Mouse (Mus musculus) G1E (cell line): ENCODE measurements around the gene Actbl2.

Experiments used
- CTCF ChIP-seq: IDR thresholded peaks from 2 replicates; pipeline ENCODE4 v1.5.1; 2012; ENCODE audit warnings: low read depth, low read length, inconsistent platforms, mixed read lengths
- GATA1 ChIP-seq: IDR thresholded peaks from 2 replicates; pipeline ENCODE4 v1.6.1; 2012; ENCODE audit warnings: borderline replicate concordance, low read length, inconsistent platforms, mixed read lengths
- GATA2 ChIP-seq: IDR thresholded peaks from 2 replicates; pipeline ENCODE4 v1.6.1; 2012; ENCODE audit warnings: low read depth, low read length, inconsistent platforms, borderline replicate concordance
- POLR2AphosphoS5 ChIP-seq: IDR thresholded peaks from 2 replicates; pipeline ENCODE4 v1.6.1; 2012; ENCODE audit warnings: low read depth, low read length, inconsistent platforms; ENCODE audit not compliant: insufficient replicate concordance
- TAL1 ChIP-seq: conservative IDR thresholded peaks from 2 replicates; pipeline ENCODE4 v1.6.1; 2012; ENCODE audit warnings: low read depth, low read length, inconsistent platforms, mixed read lengths

GRCm38 (mm10) chr13:111294965-111295494 is 40.2 kb downstream of the Actbl2 start:
- TF ChIP-seq CTCF: no peak
- TF ChIP-seq POLR2AphosphoS5: no peak
- TF ChIP-seq GATA1: no peak
- no peak for TF ChIP-seq TAL1
- TF ChIP-seq GATA2: no peak
